Mouse (Mus musculus) lung, embryonic 16.5 days (tissue): ENCODE measurements at regions not wholly inside any gene's neighbourhood (a gene's known extent, or its start where the extent isn't known, plus 50 kb on each side); places are given as distances from the start of the nearest gene placed in this dataset.

Experiments used
- ATAC-seq: fragments of 200-750 bp; cut with Nextera tagmentation; 2 replicates; pipeline ENCODE4 v1.8.0; 2017; ENCODE audit warnings: low read depth, mild to moderate bottlenecking, moderate library complexity
- H3K27ac ChIP-seq: fragments of 300-500 bp; sonication (generic); 2 replicates; pipeline ENCODE4 v1.5.1; 2014; ENCODE audit warnings: mild to moderate bottlenecking, control low read depth, low read length
- H3K27me3 ChIP-seq: fragments of 300-500 bp; sonication (generic); 2 replicates; pipeline ENCODE4 v1.6.1; 2014; ENCODE audit warnings: low read depth, low read length, mixed read lengths; ENCODE audit not compliant: control insufficient read depth, insufficient read depth
- H3K36me3 ChIP-seq: fragments of 300-500 bp; sonication (generic); 2 replicates; pipeline ENCODE4 v1.6.1; 2014; ENCODE audit warnings: low read length; ENCODE audit not compliant: control insufficient read depth, insufficient read depth
- H3K4me1 ChIP-seq: fragments of 300-500 bp; sonication (generic); replicated peaks from 2 replicates; pipeline ENCODE4 v1.6.1; 2014; ENCODE audit warnings: low read length, mixed read lengths; ENCODE audit not compliant: control insufficient read depth, insufficient read depth
- H3K4me2 ChIP-seq: fragments of 300-500 bp; sonication (generic); 2 replicates; pipeline ENCODE4 v1.6.1; 2014; ENCODE audit warnings: low read depth, low read length, control low read depth
- H3K4me3 ChIP-seq: fragments of 300-500 bp; sonication (generic); 2 replicates; pipeline ENCODE4 v1.5.1; 2014; ENCODE audit warnings: mild to moderate bottlenecking, low read length, control low read depth
- H3K9ac ChIP-seq: fragments of 300-500 bp; sonication (generic); 2 replicates; pipeline ENCODE4 v1.6.1; 2014; ENCODE audit warnings: low read length, control low read depth
- H3K9me3 ChIP-seq: fragments of 300-500 bp; sonication (generic); 2 replicates; pipeline ENCODE4 v1.6.1; 2016; ENCODE audit warnings: low read length; ENCODE audit not compliant: control insufficient read depth
- WGBS: fragments of 180-500 bp; shearing (Covaris S2); extraction: QIAGEN DNeasy Blood & Tissue Kit; methylation state at CpG from one replicate; pipeline ENCODE4 v1.1.7; 2014; 5-methylcytosine and 5-hydroxymethylcytosine counted together

DNA sequence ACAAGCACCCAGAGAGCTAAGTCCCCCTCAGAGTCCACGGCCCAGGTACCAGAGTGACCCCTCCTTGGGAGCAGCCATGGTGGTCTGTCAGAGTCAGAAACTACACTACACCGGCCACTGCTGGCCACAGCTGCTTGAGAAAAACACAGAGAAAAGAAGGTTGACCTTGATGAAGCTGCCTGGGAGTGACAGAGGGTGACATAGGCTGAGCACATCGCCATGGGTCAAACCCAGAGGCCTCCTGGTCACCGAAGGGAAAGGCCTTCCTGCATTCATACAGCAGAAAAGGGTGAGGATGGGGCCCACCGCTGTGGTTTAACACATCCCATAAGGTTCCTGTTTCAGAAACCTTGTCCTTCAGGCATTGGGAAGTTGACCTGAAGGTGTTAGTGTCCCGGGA, 153.0 kb downstream of the Setd4 start:
- Histone ChIP-seq H3K27me3 (no peaks in the 10 kb centered on the region), H3K36me3 (no peaks in the 10 kb centered on the region), H3K9me3 (no peaks in the 10 kb centered on the region), H3K4me3 (no peak overlapping the region), H3K4me2 (no peak overlapping the region), H3K9ac (no peak overlapping the region), H3K4me1 (peaks cover 8% of the 10 kb centered on the region; the same call in 1 of the 2 replicates), H3K27ac (no peak overlapping the region)
- ATAC-seq = no peak
- WGBS = 74% methylated on average over 6 of the region's 6 CpGs

DNA sequence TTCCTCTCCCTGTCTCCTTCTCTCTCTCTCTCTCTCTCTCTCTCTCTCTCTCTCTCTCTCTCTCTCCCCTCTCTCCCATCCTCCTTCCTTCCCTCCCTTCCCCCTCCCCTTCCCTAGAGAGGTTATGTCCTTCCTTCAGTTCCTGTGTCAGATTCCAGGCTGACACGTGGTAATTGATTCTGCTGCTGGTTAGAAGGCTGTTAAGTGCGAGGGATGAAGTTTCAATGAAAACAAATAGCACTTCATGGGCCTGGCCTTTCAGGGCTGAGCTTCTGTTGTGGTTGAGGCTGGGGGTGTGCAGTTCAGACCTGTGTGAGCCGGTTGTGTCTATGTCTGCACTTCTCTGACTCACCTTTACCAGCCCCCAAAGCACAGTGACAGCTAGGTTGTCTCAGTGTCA, 153.9 kb downstream of the Setd4 start:
- Histone ChIP-seq H3K9me3 (no peaks in the 10 kb centered on the region), H3K4me1 (peaks cover 8% of the 10 kb centered on the region; the same call in 1 of the 2 replicates), H3K4me3 (no peak overlapping the region), H3K27ac (no peak overlapping the region), H3K27me3 (no peaks in the 10 kb centered on the region), H3K4me2 (no peak overlapping the region), H3K36me3 (no peaks in the 10 kb centered on the region), H3K9ac (no peak overlapping the region)
- no peak for ATAC-seq
- 16% methylated on average over 3 of the region's 3 CpGs for WGBS

GRCm38 (mm10) chr16:93448124-93448523, 155.7 kb downstream of the Setd4 start:
- H3K36me3 ChIP-seq = no peaks in the 10 kb centered on the region
- peaks cover under 1% of the 10 kb centered on the region for H3K4me1 ChIP-seq
- no peak for ATAC-seq
- WGBS = 73% methylated on average over 10 of the region's 10 CpGs
- no peak overlapping the region for H3K27ac ChIP-seq
- no peaks in the 10 kb centered on the region for H3K27me3 ChIP-seq
- H3K4me3 ChIP-seq = no peak overlapping the region
- H3K9me3 ChIP-seq = peaks cover 5% of the 10 kb centered on the region; the same call in 1 of the 2 replicates
- no peak overlapping the region for H3K4me2 ChIP-seq
- no peak overlapping the region for H3K9ac ChIP-seq

GRCm38 (mm10) chr16:93446970-93447369, 156.9 kb downstream of the Setd4 start:
- Histone ChIP-seq H3K27ac (no peak overlapping the region), H3K4me1 (peaks cover 9% of the 10 kb centered on the region), H3K9me3 (peaks cover 5% of the 10 kb centered on the region; the same call in 1 of the 2 replicates), H3K4me3 (no peak overlapping the region), H3K36me3 (no peaks in the 10 kb centered on the region), H3K27me3 (no peaks in the 10 kb centered on the region), H3K4me2 (no peak overlapping the region), H3K9ac (no peak overlapping the region)
- WGBS = 83% methylated on average over 5 of the region's 5 CpGs
- no peak for ATAC-seq

DNA sequence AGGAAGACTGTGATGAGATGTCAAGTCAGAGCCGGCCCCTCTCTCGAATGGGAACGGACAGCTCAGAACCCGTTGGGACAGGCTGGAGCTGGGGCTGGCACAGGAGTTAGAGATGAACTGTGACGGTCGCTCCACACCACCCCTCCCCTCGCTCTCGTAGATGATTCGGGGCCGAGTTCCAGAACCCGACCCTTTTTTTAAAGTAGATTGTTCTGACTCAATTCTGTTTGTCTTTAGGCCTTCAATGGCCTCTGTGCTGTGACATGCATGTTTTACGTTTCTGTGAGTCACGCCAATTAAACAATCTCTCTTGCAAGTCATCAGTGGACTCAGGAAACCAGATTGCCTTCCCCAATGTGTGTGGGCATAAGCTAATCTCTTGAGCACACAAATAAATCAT, 157.7 kb downstream of the Setd4 start:
- peaks cover 5% of the 10 kb centered on the region; the same call in 1 of the 2 replicates for H3K9me3 ChIP-seq
- WGBS = 44% methylated on average over 13 of the region's 13 CpGs
- H3K4me2 ChIP-seq = no peak overlapping the region
- no peaks in the 10 kb centered on the region for H3K36me3 ChIP-seq
- no peak overlapping the region for H3K27ac ChIP-seq
- no peaks in the 10 kb centered on the region for H3K27me3 ChIP-seq
- H3K9ac ChIP-seq = no peak overlapping the region
- no peak for ATAC-seq
- H3K4me3 ChIP-seq = no peak overlapping the region
- peaks cover 9% of the 10 kb centered on the region for H3K4me1 ChIP-seq

DNA sequence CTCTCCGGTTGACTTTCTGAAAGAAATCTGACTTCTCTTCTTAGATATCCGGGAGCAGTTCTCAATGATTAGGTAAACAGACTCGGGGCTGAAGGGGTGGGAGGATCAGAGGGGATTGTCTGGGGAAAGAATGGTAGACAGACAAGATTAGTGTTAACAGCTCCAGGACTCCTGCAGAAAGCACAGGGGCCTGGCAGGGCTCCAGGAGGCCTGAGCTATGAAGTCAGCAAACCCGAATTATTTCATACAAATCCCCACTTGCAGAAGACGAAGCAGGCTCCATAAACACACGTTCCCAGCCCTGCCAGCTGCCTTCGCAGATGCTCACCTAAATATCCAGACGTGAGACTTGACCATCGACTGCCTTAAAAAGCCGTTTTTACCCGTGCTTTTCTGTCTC, 161.0 kb downstream of the Setd4 start:
- Histone ChIP-seq H3K9me3 (peaks cover 5% of the 10 kb centered on the region; the same call in 1 of the 2 replicates), H3K36me3 (no peaks in the 10 kb centered on the region), H3K4me3 (no peak overlapping the region), H3K9ac (no peak overlapping the region), H3K27ac (no peak overlapping the region), H3K27me3 (no peaks in the 10 kb centered on the region), H3K4me1 (peaks cover 13% of the 10 kb centered on the region), H3K4me2 (peak overlapping the region; percentile 34)
- 7% methylated on average over 11 of the region's 11 CpGs for WGBS
- peak; percentile 47 for ATAC-seq

- Histone ChIP-seq H3K4me1 (peaks cover 10% of the 10 kb centered on the region), H3K4me2 (no peak overlapping the region), H3K27ac (no peak overlapping the region), H3K36me3 (no peaks in the 10 kb centered on the region), H3K4me3 (no peak overlapping the region), H3K9ac (no peak overlapping the region; the same call in 1 of the 2 replicates), H3K9me3 (no peaks in the 10 kb centered on the region), H3K27me3 (peaks cover 3% of the 10 kb centered on the region; the same call in 1 of the 2 replicates)
- no peak for ATAC-seq
- 18% methylated on average over 14 of the region's 14 CpGs for WGBS
Observed at GRCm38 (mm10) chr16:93437608-93438425, 166.0 kb downstream of the Setd4 start.

- no peaks in the 10 kb centered on the region for H3K36me3 ChIP-seq
- H3K4me3 ChIP-seq = no peak overlapping the region
- WGBS = 57% methylated on average over 3 of the region's 3 CpGs
- peaks cover 4% of the 10 kb centered on the region for H3K4me1 ChIP-seq
- no peak overlapping the region for H3K9ac ChIP-seq
- peaks cover 3% of the 10 kb centered on the region; the same call in 1 of the 2 replicates for H3K27me3 ChIP-seq
- ATAC-seq = no peak
- H3K27ac ChIP-seq = no peak overlapping the region
- no peak overlapping the region for H3K4me2 ChIP-seq
- no peaks in the 10 kb centered on the region for H3K9me3 ChIP-seq
Observed at GRCm38 (mm10) chr16:93436732-93437131, 167.1 kb downstream of the Setd4 start.

- ATAC-seq = no peak
- peaks cover 7% of the 10 kb centered on the region; the same call in 1 of the 2 replicates for H3K4me1 ChIP-seq
- no peak overlapping the region for H3K4me2 ChIP-seq
- no peaks in the 10 kb centered on the region for H3K36me3 ChIP-seq
- H3K9me3 ChIP-seq = no peaks in the 10 kb centered on the region
- whole genome bisulfite sequencing = 82% methylated on average over 5 of the region's 5 CpGs
- H3K27me3 ChIP-seq = peaks cover 3% of the 10 kb centered on the region; the same call in 1 of the 2 replicates
- H3K4me3 ChIP-seq = no peak overlapping the region
- H3K27ac ChIP-seq = no peak overlapping the region
- H3K9ac ChIP-seq = no peak overlapping the region
Observed at GRCm38 (mm10) chr16:93431316-93431715, 172.5 kb downstream of the Setd4 start.
